Mouse (Mus musculus): ENCODE measurements at regions not wholly inside any gene's neighbourhood (a gene's known extent, or its start where the extent isn't known, plus 50 kb on each side); places are given as distances from the start of the nearest gene placed in this dataset.

GRCm38 (mm10) chr9:98791709-98792108, 50.6 kb upstream of the Prr23a1 start:
- no peaks in the 10 kb centered on the region for H3K9me3 ChIP-seq (ENCODE audit: control insufficient read depth)
- no peak for ATAC-seq
- 66% methylated on average over 4 of the region's 4 CpGs for WGBS
- H3K4me2 ChIP-seq (replicated peaks; ENCODE audit: low read depth), result no peak overlapping the region
- no peak for TF ChIP-seq CTCF (IDR thresholded peaks at IDR 0.05; ENCODE audit: low read depth)
- no peaks in the 10 kb centered on the region for H3K27me3 ChIP-seq (replicated peaks; ENCODE audit: control insufficient read depth, insufficient read depth, low read length)
- H3K36me3 ChIP-seq (ENCODE audit: control insufficient read depth, insufficient read depth), result no peaks in the 10 kb centered on the region
- H3K9ac ChIP-seq (ENCODE audit: low read depth, low read length), result no peak overlapping the region
- H3K4me1 ChIP-seq (replicated peaks; ENCODE audit: control insufficient read depth, insufficient read depth, low read length), result no peaks in the 10 kb centered on the region
- H3K27ac ChIP-seq (ENCODE audit: low read depth, low read length), result no peak overlapping the region
- no peak overlapping the region for H3K4me3 ChIP-seq (ENCODE audit: low read depth, low read length)

- H3K27ac ChIP-seq (ENCODE audit: low read depth, low read length), result no peak overlapping the region
- H3K9ac ChIP-seq (ENCODE audit: low read depth, low read length), result no peak overlapping the region
- no peaks in the 10 kb centered on the region for H3K9me3 ChIP-seq (ENCODE audit: control insufficient read depth)
- H3K4me1 ChIP-seq (replicated peaks; ENCODE audit: control insufficient read depth, insufficient read depth, low read length), result no peaks in the 10 kb centered on the region
- TF ChIP-seq CTCF (IDR thresholded peaks at IDR 0.05; ENCODE audit: low read depth), result no peak
- H3K36me3 ChIP-seq (ENCODE audit: control insufficient read depth, insufficient read depth), result no peaks in the 10 kb centered on the region
- H3K27me3 ChIP-seq (replicated peaks; ENCODE audit: control insufficient read depth, insufficient read depth, low read length), result no peaks in the 10 kb centered on the region
- no peak overlapping the region for H3K4me3 ChIP-seq (ENCODE audit: low read depth, low read length)
- no peak overlapping the region for H3K4me2 ChIP-seq (replicated peaks; ENCODE audit: low read depth)
- no peak for ATAC-seq
- WGBS, result 65% methylated on average over 5 of the region's 5 CpGs
Observed at GRCm38 (mm10) chr9:98773651-98774185, 68.6 kb upstream of the Prr23a1 start.

DNA sequence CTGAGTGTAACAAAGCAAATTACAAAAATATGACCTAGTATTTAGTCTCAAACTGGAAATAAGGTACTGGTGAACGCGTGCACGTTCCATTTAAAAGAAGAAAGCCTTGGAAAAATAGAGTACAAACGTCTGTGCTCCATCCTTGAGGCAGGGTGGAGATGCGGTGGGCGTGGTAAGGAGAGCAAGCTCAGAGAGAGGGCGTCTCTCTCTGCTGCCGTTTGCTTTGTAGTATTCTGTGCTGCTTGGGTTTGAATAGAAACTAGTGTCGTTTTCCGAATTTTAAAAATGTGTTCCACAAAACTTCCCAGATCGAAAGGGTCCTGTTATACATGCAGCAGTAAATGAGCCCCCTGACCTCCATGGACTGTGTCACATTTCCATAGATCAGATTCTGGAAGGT, 69.1 kb upstream of the Prr23a1 start:
- TF ChIP-seq CTCF (IDR thresholded peaks at IDR 0.05; ENCODE audit: low read depth), result no peak
- no peak overlapping the region for H3K27ac ChIP-seq (ENCODE audit: low read depth, low read length)
- ATAC-seq, result no peak
- WGBS, result 80% methylated on average over 11 of the region's 11 CpGs
- no peaks in the 10 kb centered on the region for H3K4me1 ChIP-seq (replicated peaks; ENCODE audit: control insufficient read depth, insufficient read depth, low read length)
- no peaks in the 10 kb centered on the region for H3K27me3 ChIP-seq (replicated peaks; ENCODE audit: control insufficient read depth, insufficient read depth, low read length)
- H3K4me2 ChIP-seq (replicated peaks; ENCODE audit: low read depth), result no peak overlapping the region
- H3K9ac ChIP-seq (ENCODE audit: low read depth, low read length), result no peak overlapping the region
- no peak overlapping the region for H3K4me3 ChIP-seq (ENCODE audit: low read depth, low read length)
- no peaks in the 10 kb centered on the region for H3K9me3 ChIP-seq (ENCODE audit: control insufficient read depth)
- H3K36me3 ChIP-seq (ENCODE audit: control insufficient read depth, insufficient read depth), result no peaks in the 10 kb centered on the region

DNA sequence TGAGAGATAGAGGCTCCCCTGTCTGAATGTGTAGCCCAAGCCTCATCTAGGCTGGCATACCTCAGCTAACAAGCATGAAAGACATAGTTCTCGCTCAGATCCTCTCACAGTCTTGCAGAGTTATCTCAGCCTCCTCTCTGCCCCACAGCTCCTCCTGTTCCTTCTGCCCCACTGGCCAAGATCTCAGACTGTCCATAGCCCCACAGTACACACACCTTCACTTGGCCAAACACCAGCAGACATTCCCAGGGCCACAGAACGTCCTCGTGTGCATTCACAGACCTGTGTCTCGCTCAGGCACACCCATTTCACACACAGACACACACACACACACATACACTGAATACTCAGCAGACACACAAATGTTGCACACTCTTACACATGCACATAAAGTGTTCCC, 87.5 kb upstream of the Prr23a1 start:
- H3K36me3 ChIP-seq (ENCODE audit: control insufficient read depth, insufficient read depth), result no peaks in the 10 kb centered on the region
- H3K9ac ChIP-seq (ENCODE audit: low read depth, low read length), result no peak overlapping the region
- no peak overlapping the region for H3K4me3 ChIP-seq (ENCODE audit: low read depth, low read length)
- no peaks in the 10 kb centered on the region for H3K4me1 ChIP-seq (replicated peaks; ENCODE audit: control insufficient read depth, insufficient read depth, low read length)
- H3K4me2 ChIP-seq (replicated peaks; ENCODE audit: low read depth), result no peak overlapping the region
- ATAC-seq, result no peak
- no peaks in the 10 kb centered on the region for H3K27me3 ChIP-seq (replicated peaks; ENCODE audit: control insufficient read depth, insufficient read depth, low read length)
- H3K27ac ChIP-seq (ENCODE audit: low read depth, low read length), result no peak overlapping the region
- 82% methylated on average over 4 of the region's 4 CpGs for WGBS
- no peaks in the 10 kb centered on the region for H3K9me3 ChIP-seq (ENCODE audit: control insufficient read depth)
- TF ChIP-seq CTCF (IDR thresholded peaks at IDR 0.05; ENCODE audit: low read depth), result no peak

GRCm38 (mm10) chr9:98753356-98753953, 88.8 kb upstream of the Prr23a1 start:
- WGBS, result 58% methylated on average over 6 of the region's 6 CpGs
- H3K27ac ChIP-seq (ENCODE audit: low read depth, low read length), result no peak overlapping the region
- no peaks in the 10 kb centered on the region for H3K4me1 ChIP-seq (replicated peaks; ENCODE audit: control insufficient read depth, insufficient read depth, low read length)
- no peaks in the 10 kb centered on the region for H3K9me3 ChIP-seq (ENCODE audit: control insufficient read depth)
- no peak for TF ChIP-seq CTCF (IDR thresholded peaks at IDR 0.05; ENCODE audit: low read depth)
- no peak overlapping the region for H3K9ac ChIP-seq (ENCODE audit: low read depth, low read length)
- no peaks in the 10 kb centered on the region for H3K27me3 ChIP-seq (replicated peaks; ENCODE audit: control insufficient read depth, insufficient read depth, low read length)
- H3K4me2 ChIP-seq (replicated peaks; ENCODE audit: low read depth), result no peak overlapping the region
- H3K36me3 ChIP-seq (ENCODE audit: control insufficient read depth, insufficient read depth), result no peaks in the 10 kb centered on the region
- H3K4me3 ChIP-seq (ENCODE audit: low read depth, low read length), result no peak overlapping the region
- ATAC-seq, result no peak

DNA sequence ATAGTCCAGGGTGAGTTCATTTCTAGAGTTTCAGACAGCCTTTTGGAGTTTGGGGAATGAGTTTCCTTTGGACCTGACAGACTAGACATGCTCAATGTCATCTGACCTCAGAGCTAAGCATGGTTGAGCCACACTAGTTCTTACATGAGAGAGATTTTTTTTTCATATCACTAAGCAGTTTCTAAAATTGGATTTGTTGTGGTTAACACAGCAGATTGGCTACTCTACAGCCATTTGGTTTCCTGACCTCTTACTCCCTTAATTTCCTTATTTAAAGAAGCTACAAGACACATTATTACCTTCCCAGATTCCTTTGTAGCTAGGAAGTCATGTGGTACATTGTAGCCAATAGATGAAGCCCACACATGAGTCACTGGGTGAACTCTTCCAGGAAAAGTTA, 98.5 kb upstream of the Prr23a1 start:
- Histone ChIP-seq H3K4me1 (replicated peaks; ENCODE audit: control insufficient read depth, insufficient read depth, low read length) (no peaks in the 10 kb centered on the region), H3K9me3 (ENCODE audit: control insufficient read depth) (no peaks in the 10 kb centered on the region), H3K9ac (ENCODE audit: low read depth, low read length) (no peak overlapping the region), H3K4me2 (replicated peaks; ENCODE audit: low read depth) (no peak overlapping the region), H3K4me3 (ENCODE audit: low read depth, low read length) (no peak overlapping the region), H3K27ac (ENCODE audit: low read depth, low read length) (no peak overlapping the region), H3K27me3 (replicated peaks; ENCODE audit: control insufficient read depth, insufficient read depth, low read length) (no peaks in the 10 kb centered on the region), H3K36me3 (ENCODE audit: control insufficient read depth, insufficient read depth) (no peaks in the 10 kb centered on the region)
- TF ChIP-seq CTCF (IDR thresholded peaks at IDR 0.05; ENCODE audit: low read depth), result no peak
- no peak for ATAC-seq
